Mouse (Mus musculus) adrenal gland, adult 18-20 months (tissue): ENCODE measurements around the gene Slc18a2. TPM values are rescaled to one million over a fixed set of nuclear protein-coding genes. Genes with fewer than 3 reads are reported as not detected.

Experiments used
- total RNA-seq, 2 experiments: library from RNA; stranded (reverse); gene quantifications; 1 replicate in 1 of 2; 2 replicates in 1 of 2; pipeline ENCODE4 v1.2.3; 2021

Gene Slc18a2
- total RNA-seq, 2 experiments from 2014 or later: 11.4 to 20.1 TPM

Other genes with a start within 250 kb of the Slc18a2 start
- 10 to 100 TPM; 16.1 to 19.8 TPM for gene Shtn1, start 184.8 kb upstream of the Slc18a2 start, total RNA-seq
- gene Vax1, start 90.8 kb upstream of the Slc18a2 start, total RNA-seq: not detected
- gene Kcnk18, start 41.7 kb upstream of the Slc18a2 start, total RNA-seq: not detected
- gene Rps12-ps3, start 61.4 kb downstream of the Slc18a2 start, total RNA-seq: 100 to 1,000 TPM; 513 to 677 TPM
- gene Pdzd8, start 84.9 kb downstream of the Slc18a2 start, total RNA-seq: 10 to 100 TPM; 28.7 to 32.6 TPM
- under 1 TPM in 1 of 2 experiments, not detected in 1; 0.10 TPM for gene Emx2, start 197.5 kb downstream of the Slc18a2 start, total RNA-seq